Mouse (Mus musculus): ENCODE results near the gene A030014E15Rik. TPM values are rescaled to one million over a fixed set of nuclear protein-coding genes. Genes with fewer than 3 reads are reported as not detected.
"Not testable (repeated sequence)": the region's sequence is repeated elsewhere in the genome, so short reads cannot be mapped to it uniquely, and the experiment has no call there.

Gene A030014E15Rik
- polyA plus RNA-seq, 1 experiment from 2014 or later, result not detected

GRCm38 (mm10) chr1:82943295-82943694 is 18.6 kb downstream of the A030014E15Rik start, which contains the start of gene A030003K21Rik:
Gene A030003K21Rik, minus strand, starts transcription at chr1:82943388.
- not testable (repeated sequence) for H3K36me3 ChIP-seq (replicated peaks); H3K9me3 ChIP-seq; H3K4me3 ChIP-seq (replicated peaks); H3K27me3 ChIP-seq; ATAC-seq (ENCODE audit: low FRiP score); H3K4me2 ChIP-seq; H3K27ac ChIP-seq; H3K9ac ChIP-seq; H3K4me1 ChIP-seq
- no CpG with 5 or more reads among the region's 6 CpGs for WGBS

- WGBS, result 100% methylated on average over 2 of the region's 2 CpGs
- ATAC-seq (ENCODE audit: low FRiP score); H3K9me3 ChIP-seq; H3K4me1 ChIP-seq; H3K27ac ChIP-seq; H3K9ac ChIP-seq; H3K36me3 ChIP-seq (replicated peaks); H3K4me2 ChIP-seq; H3K4me3 ChIP-seq (replicated peaks); H3K27me3 ChIP-seq: not testable (repeated sequence)
Observed at GRCm38 (mm10) chr1:82946029-82946428, 21.3 kb downstream of the A030014E15Rik start.

- Histone ChIP-seq H3K36me3 (replicated peaks) (no peaks in the 10 kb centered on the region), H3K27me3 (no peaks in the 10 kb centered on the region), H3K9me3 (no peaks in the 10 kb centered on the region), H3K4me1 (no peaks in the 10 kb centered on the region), H3K27ac (no peak overlapping the region), H3K9ac (no peak overlapping the region), H3K4me2 (no peak overlapping the region), H3K4me3 (replicated peaks) (no peak overlapping the region)
- WGBS, result 83% methylated on average over 2 of the region's 2 CpGs
- no peak for ATAC-seq (ENCODE audit: low FRiP score)
Observed at GRCm38 (mm10) chr1:82948601-82949000, 23.9 kb downstream of the A030014E15Rik start.

- not testable (repeated sequence) for H3K27ac ChIP-seq; H3K36me3 ChIP-seq (replicated peaks); H3K9me3 ChIP-seq; H3K4me3 ChIP-seq (replicated peaks); ATAC-seq (ENCODE audit: low FRiP score); H3K9ac ChIP-seq; H3K4me2 ChIP-seq; H3K4me1 ChIP-seq; H3K27me3 ChIP-seq
Observed at GRCm38 (mm10) chr1:82955913-82956312, 31.2 kb downstream of the A030014E15Rik start, which contains the start of gene Gm7544. Gene Gm7544, minus strand, starts transcription at chr1:82956013.

- no peaks in the 10 kb centered on the region for H3K27me3 ChIP-seq
- no peaks in the 10 kb centered on the region for H3K4me1 ChIP-seq
- no peaks in the 10 kb centered on the region for H3K9me3 ChIP-seq
- no peak within 1 kb of the TSS for H3K4me3 ChIP-seq (replicated peaks)
- no peak for ATAC-seq (ENCODE audit: low FRiP score)
- H3K36me3 ChIP-seq (replicated peaks), result no peaks in the 10 kb centered on the region
- no peak within 1 kb of the TSS for H3K4me2 ChIP-seq
- 92% methylated on average over 11 of the region's 11 CpGs for WGBS
- H3K27ac ChIP-seq, result no peak within 1 kb of the TSS
- no peak within 1 kb of the TSS for H3K9ac ChIP-seq
Observed at GRCm38 (mm10) chr1:82959870-82960385, 35.2 kb downstream of the A030014E15Rik start, which contains the start of gene Gm47955. Gene Gm47955, plus strand, starts transcription at chr1:82960286.

GRCm38 (mm10) chr1:82966413-82966812 is 41.7 kb downstream of the A030014E15Rik start:
- H3K36me3 ChIP-seq (replicated peaks), result no peaks in the 10 kb centered on the region
- 79% methylated on average over 3 of the region's 3 CpGs for WGBS
- H3K27me3 ChIP-seq, result no peaks in the 10 kb centered on the region
- no peak overlapping the region for H3K4me3 ChIP-seq (replicated peaks)
- no peak overlapping the region for H3K9ac ChIP-seq
- no peaks in the 10 kb centered on the region for H3K9me3 ChIP-seq
- no peaks in the 10 kb centered on the region for H3K4me1 ChIP-seq
- ATAC-seq (ENCODE audit: low FRiP score), result no peak
- H3K4me2 ChIP-seq, result no peak overlapping the region
- no peak overlapping the region for H3K27ac ChIP-seq

GRCm38 (mm10) chr1:82972046-82972445 is 47.3 kb downstream of the A030014E15Rik start:
- Histone ChIP-seq H3K36me3 (replicated peaks) (no peaks in the 10 kb centered on the region), H3K4me3 (replicated peaks) (no peak overlapping the region), H3K4me2 (no peak overlapping the region), H3K9ac (no peak overlapping the region), H3K27me3 (no peaks in the 10 kb centered on the region), H3K27ac (no peak overlapping the region), H3K9me3 (no peaks in the 10 kb centered on the region), H3K4me1 (no peaks in the 10 kb centered on the region)
- 69% methylated on average over 4 of the region's 4 CpGs for WGBS
- ATAC-seq (ENCODE audit: low FRiP score), result no peak

GRCm38 (mm10) chr1:82973244-82973643 is 48.5 kb downstream of the A030014E15Rik start:
- H3K27ac ChIP-seq, result no peak overlapping the region
- WGBS, result 94% methylated on average over 1 of the region's 1 CpGs

GRCm38 (mm10) chr1:82973901-82974300 is 49.2 kb downstream of the A030014E15Rik start:
- no peaks in the 10 kb centered on the region for H3K4me1 ChIP-seq
- no peak overlapping the region for H3K9ac ChIP-seq
- H3K27ac ChIP-seq, result no peak overlapping the region
- H3K36me3 ChIP-seq (replicated peaks), result no peaks in the 10 kb centered on the region
- no peak overlapping the region for H3K4me2 ChIP-seq
- no peaks in the 10 kb centered on the region for H3K27me3 ChIP-seq
- no peak overlapping the region for H3K4me3 ChIP-seq (replicated peaks)
- ATAC-seq (ENCODE audit: low FRiP score), result no peak
- 83% methylated on average over 6 of the region's 6 CpGs for WGBS
- H3K9me3 ChIP-seq, result no peaks in the 10 kb centered on the region

More at GRCm38 (mm10) chr1:82973244-82973643, 48.5 kb downstream of the A030014E15Rik start:
- no peaks in the 10 kb centered on the region for H3K36me3 ChIP-seq (replicated peaks)
- no peaks in the 10 kb centered on the region for H3K27me3 ChIP-seq
- no peak for ATAC-seq (ENCODE audit: low FRiP score)
- no peak overlapping the region for H3K4me2 ChIP-seq
- H3K4me1 ChIP-seq, result no peaks in the 10 kb centered on the region
- no peak overlapping the region for H3K9ac ChIP-seq
- no peak overlapping the region for H3K4me3 ChIP-seq (replicated peaks)
- no peaks in the 10 kb centered on the region for H3K9me3 ChIP-seq

GRCm38 (mm10) chr1:82974342-82974741 is 49.6 kb downstream of the A030014E15Rik start:
- no peaks in the 10 kb centered on the region for H3K36me3 ChIP-seq (replicated peaks)
- H3K27ac ChIP-seq, result no peak overlapping the region
- no peak overlapping the region for H3K9ac ChIP-seq
- ATAC-seq (ENCODE audit: low FRiP score), result no peak
- H3K4me3 ChIP-seq (replicated peaks), result no peak overlapping the region
- H3K27me3 ChIP-seq, result no peaks in the 10 kb centered on the region
- H3K4me1 ChIP-seq, result no peaks in the 10 kb centered on the region
- H3K4me2 ChIP-seq, result no peak overlapping the region
- H3K9me3 ChIP-seq, result no peaks in the 10 kb centered on the region
- 90% methylated on average over 9 of the region's 9 CpGs for WGBS

Other genes starting within 250 kb of the A030014E15Rik start
- gene Mff, start 200.0 kb upstream of the A030014E15Rik start, polyA plus RNA-seq (2016; fragmentation: Nextera tagmentation; extraction: Ambion mirVana), result 285 and 304 TPM in 2 replicates
- gene Tm4sf20, start 156.5 kb upstream of the A030014E15Rik start, polyA plus RNA-seq (2016; fragmentation: Nextera tagmentation; extraction: Ambion mirVana), result 0.13 and 0.24 TPM in 2 replicates
- gene Gm47791, start 153.7 kb upstream of the A030014E15Rik start, polyA plus RNA-seq (2016; fragmentation: Nextera tagmentation; extraction: Ambion mirVana), result not detected in 2 replicates
- 39.5 and 41.8 TPM in 2 replicates for gene Agfg1, start 85.4 kb upstream of the A030014E15Rik start, polyA plus RNA-seq (2016; fragmentation: Nextera tagmentation; extraction: Ambion mirVana)
- gene A030005L19Rik, start 11.6 kb upstream of the A030014E15Rik start, polyA plus RNA-seq (2016; fragmentation: Nextera tagmentation; extraction: Ambion mirVana), result not detected in 2 replicates
- gene Gm6217, start 6.5 kb downstream of the A030014E15Rik start, polyA plus RNA-seq (2016; fragmentation: Nextera tagmentation; extraction: Ambion mirVana), result not detected in 2 replicates
- not detected in 2 replicates for gene A030003K21Rik, start 18.5 kb downstream of the A030014E15Rik start, polyA plus RNA-seq (2016; fragmentation: Nextera tagmentation; extraction: Ambion mirVana)
- not detected in 2 replicates for gene Gm7544, start 31.1 kb downstream of the A030014E15Rik start, polyA plus RNA-seq (2016; fragmentation: Nextera tagmentation; extraction: Ambion mirVana)
- not detected in 2 replicates for gene Gm47955, start 35.4 kb downstream of the A030014E15Rik start, polyA plus RNA-seq (2016; fragmentation: Nextera tagmentation; extraction: Ambion mirVana)
- not detected in 2 replicates for gene Gm47959, start 75.6 kb downstream of the A030014E15Rik start, polyA plus RNA-seq (2016; fragmentation: Nextera tagmentation; extraction: Ambion mirVana)
- 0.18 and 0.29 TPM in 2 replicates for gene Slc19a3, start 113.5 kb downstream of the A030014E15Rik start, polyA plus RNA-seq (2016; fragmentation: Nextera tagmentation; extraction: Ambion mirVana)
- gene Krtap28-10, start 117.6 kb downstream of the A030014E15Rik start, polyA plus RNA-seq (2016; fragmentation: Nextera tagmentation; extraction: Ambion mirVana), result not detected in 2 replicates
- gene Gm47969, start 120.0 kb downstream of the A030014E15Rik start, polyA plus RNA-seq (2016; fragmentation: Nextera tagmentation; extraction: Ambion mirVana), result not detected in 2 replicates
- not detected in 2 replicates for gene A030005K14Rik, start 134.5 kb downstream of the A030014E15Rik start, polyA plus RNA-seq (2016; fragmentation: Nextera tagmentation; extraction: Ambion mirVana)
- gene Krtap28-13, start 136.0 kb downstream of the A030014E15Rik start, polyA plus RNA-seq (2016; fragmentation: Nextera tagmentation; extraction: Ambion mirVana), result not detected in 2 replicates
- not detected in 2 replicates for gene Ccl20, start 191.8 kb downstream of the A030014E15Rik start, polyA plus RNA-seq (2016; fragmentation: Nextera tagmentation; extraction: Ambion mirVana)
- 0.19 and 0.26 TPM in 2 replicates for gene Daw1, start 234.8 kb downstream of the A030014E15Rik start, polyA plus RNA-seq (2016; fragmentation: Nextera tagmentation; extraction: Ambion mirVana)

Measured in forebrain, embryonic 12.5 days (tissue).